Mouse (Mus musculus): ENCODE data around the gene Kcne4.

- no peak for TF ChIP-seq CTCF (conservative IDR thresholded peaks at IDR 0.05; ENCODE audit: insufficient read depth, insufficient read length, low read depth, low read length)
- no peak for TF ChIP-seq POLR2A (IDR thresholded peaks at IDR 0.05; ENCODE audit: low read depth, low read length)
These were observed 47.8 kb downstream of the Kcne4 start for GRCm38 (mm10) chr1:78864351-78864750.
